Mouse (Mus musculus) heart, embryonic 12.5 days (tissue): ENCODE results near the gene Katna1. TPM values are rescaled to one million over a fixed set of nuclear protein-coding genes. Genes with fewer than 3 reads are reported as not detected.

Experiments
- polyA plus RNA-seq: library from polyadenylated mRNA; unstranded; fragments of >200 nt; fragmentation: Nextera tagmentation; extraction: Ambion mirVana; gene quantifications from 2 replicates; pipeline ENCODE4 v1.2.1, GENCODE M21; 2016

Katna1 gene
- polyA plus RNA-seq, 1 experiment from 2014 or later: 37.0 TPM

Other genes starting within 250 kb of the Katna1 start
- gene Lrp11, start 136.2 kb upstream of the Katna1 start, polyA plus RNA-seq: 3.2 and 3.9 TPM in 2 replicates
- 34.5 and 39.7 TPM in 2 replicates for gene Nup43, start 58.5 kb upstream of the Katna1 start, polyA plus RNA-seq
- 131 and 134 TPM in 2 replicates for gene Pcmt1, start 44.9 kb upstream of the Katna1 start, polyA plus RNA-seq
- 5.5 and 5.8 TPM in 2 replicates for gene Lats1, start 44.8 kb upstream of the Katna1 start, polyA plus RNA-seq
- gene Ginm1, start 66.8 kb downstream of the Katna1 start, polyA plus RNA-seq: 78.5 and 80.5 TPM in 2 replicates
- gene Ppil4, start 66.9 kb downstream of the Katna1 start, polyA plus RNA-seq: 31.3 and 33.0 TPM in 2 replicates
- 0.15 and 0.22 TPM in 2 replicates for gene Zc3h12d, start 106.5 kb downstream of the Katna1 start, polyA plus RNA-seq
- gene Tab2, start 230.2 kb downstream of the Katna1 start, polyA plus RNA-seq: 24.0 and 25.4 TPM in 2 replicates